Mouse (Mus musculus): ENCODE data around the gene Adamtsl3. TPM values are rescaled to one million over a fixed set of nuclear protein-coding genes. Genes with fewer than 3 reads are reported as not detected.

Gene Adamtsl3
- polyA plus RNA-seq (2015; fragmentation: Nextera tagmentation; extraction: Ambion mirVana), result 0.32 and 0.58 TPM in 2 replicates

- Histone ChIP-seq H3K4me2 (ENCODE audit: low read length) (peak within 1 kb of the TSS; percentile 91), H3K27me3 (replicated peaks; ENCODE audit: control insufficient read depth, insufficient read depth, low read length) (peaks cover 24% of the 10 kb centered on the region), H3K27ac (ENCODE audit: low read length) (no peak within 1 kb of the TSS), H3K4me1 (replicated peaks; ENCODE audit: control insufficient read depth, insufficient read depth, low read length) (peaks cover 16% of the 10 kb centered on the region), H3K4me3 (replicated peaks; ENCODE audit: low read length) (peak within 1 kb of the TSS; percentile 57), H3K9ac (replicated peaks; ENCODE audit: low read depth, low read length) (peak within 1 kb of the TSS; percentile 56), H3K36me3 (ENCODE audit: control insufficient read depth, insufficient read depth) (no peaks in the 10 kb centered on the region), H3K9me3 (ENCODE audit: control insufficient read depth, low read length) (no peaks in the 10 kb centered on the region)
- peak; percentile 67 for ATAC-seq
- under 1% methylated on average over 85 of the region's 95 CpGs for WGBS
These were observed at the start of gene Adamtsl3 for GRCm38 (mm10) chr7:82335211-82336121. Gene Adamtsl3 (plus strand): TSS chr7:82335694.

- no peaks in the 10 kb centered on the region for H3K4me1 ChIP-seq (replicated peaks; ENCODE audit: control insufficient read depth, insufficient read depth, low read length)
- no peak overlapping the region for H3K27ac ChIP-seq (ENCODE audit: low read length)
- H3K9ac ChIP-seq (replicated peaks; ENCODE audit: low read depth, low read length), result no peak overlapping the region
- 89% methylated on average over 2 of the region's 2 CpGs for WGBS
- H3K4me3 ChIP-seq (replicated peaks; ENCODE audit: low read length), result no peak overlapping the region
- no peaks in the 10 kb centered on the region for H3K36me3 ChIP-seq (ENCODE audit: control insufficient read depth, insufficient read depth)
- H3K9me3 ChIP-seq (ENCODE audit: control insufficient read depth, low read length), result peaks cover 2% of the 10 kb centered on the region; the same call in 1 of the 2 replicates
- no peak overlapping the region for H3K4me2 ChIP-seq (ENCODE audit: low read length)
- H3K27me3 ChIP-seq (replicated peaks; ENCODE audit: control insufficient read depth, insufficient read depth, low read length), result no peaks in the 10 kb centered on the region
- ATAC-seq, result no peak
These were observed 48.3 kb upstream of the Adamtsl3 start for GRCm38 (mm10) chr7:82287242-82287641.

GRCm38 (mm10) chr7:82293441-82293840 lies 42.1 kb upstream of the Adamtsl3 start:
- Histone ChIP-seq H3K4me1 (replicated peaks; ENCODE audit: control insufficient read depth, insufficient read depth, low read length) (peaks cover 5% of the 10 kb centered on the region; the same call in 1 of the 2 replicates), H3K4me2 (ENCODE audit: low read length) (no peak overlapping the region), H3K9me3 (ENCODE audit: control insufficient read depth, low read length) (no peaks in the 10 kb centered on the region), H3K27ac (ENCODE audit: low read length) (no peak overlapping the region), H3K36me3 (ENCODE audit: control insufficient read depth, insufficient read depth) (no peaks in the 10 kb centered on the region), H3K4me3 (replicated peaks; ENCODE audit: low read length) (no peak overlapping the region), H3K27me3 (replicated peaks; ENCODE audit: control insufficient read depth, insufficient read depth, low read length) (no peaks in the 10 kb centered on the region), H3K9ac (replicated peaks; ENCODE audit: low read depth, low read length) (no peak overlapping the region)
- ATAC-seq, result no peak
- WGBS, result 70% methylated on average over 7 of the region's 7 CpGs

GRCm38 (mm10) chr7:82294083-82294482 lies 41.4 kb upstream of the Adamtsl3 start:
- Histone ChIP-seq H3K36me3 (ENCODE audit: control insufficient read depth, insufficient read depth) (no peaks in the 10 kb centered on the region), H3K4me1 (replicated peaks; ENCODE audit: control insufficient read depth, insufficient read depth, low read length) (peaks cover 5% of the 10 kb centered on the region; the same call in 1 of the 2 replicates), H3K27ac (ENCODE audit: low read length) (no peak overlapping the region), H3K9me3 (ENCODE audit: control insufficient read depth, low read length) (no peaks in the 10 kb centered on the region), H3K4me2 (ENCODE audit: low read length) (no peak overlapping the region), H3K4me3 (replicated peaks; ENCODE audit: low read length) (no peak overlapping the region), H3K27me3 (replicated peaks; ENCODE audit: control insufficient read depth, insufficient read depth, low read length) (no peaks in the 10 kb centered on the region), H3K9ac (replicated peaks; ENCODE audit: low read depth, low read length) (no peak overlapping the region)
- peak; percentile 38; the same call in 1 of the 2 replicates for ATAC-seq
- WGBS, result 44% methylated on average over 10 of the region's 10 CpGs

GRCm38 (mm10) chr7:82294611-82295010 lies 40.9 kb upstream of the Adamtsl3 start:
- no peak overlapping the region for H3K9ac ChIP-seq (replicated peaks; ENCODE audit: low read depth, low read length)
- no peaks in the 10 kb centered on the region for H3K36me3 ChIP-seq (ENCODE audit: control insufficient read depth, insufficient read depth)
- H3K27ac ChIP-seq (ENCODE audit: low read length), result no peak overlapping the region
- 57% methylated on average over 2 of the region's 2 CpGs for WGBS
- peaks cover 5% of the 10 kb centered on the region; the same call in 1 of the 2 replicates for H3K4me1 ChIP-seq (replicated peaks; ENCODE audit: control insufficient read depth, insufficient read depth, low read length)
- H3K9me3 ChIP-seq (ENCODE audit: control insufficient read depth, low read length), result no peaks in the 10 kb centered on the region
- H3K4me2 ChIP-seq (ENCODE audit: low read length), result no peak overlapping the region
- 0 out of 2 replicates have a peak, but pooled peaks have one; percentile 28 for ATAC-seq
- no peak overlapping the region for H3K4me3 ChIP-seq (replicated peaks; ENCODE audit: low read length)
- no peaks in the 10 kb centered on the region for H3K27me3 ChIP-seq (replicated peaks; ENCODE audit: control insufficient read depth, insufficient read depth, low read length)

- Histone ChIP-seq H3K36me3 (ENCODE audit: control insufficient read depth, insufficient read depth) (no peaks in the 10 kb centered on the region), H3K4me1 (replicated peaks; ENCODE audit: control insufficient read depth, insufficient read depth, low read length) (no peaks in the 10 kb centered on the region), H3K27me3 (replicated peaks; ENCODE audit: control insufficient read depth, insufficient read depth, low read length) (no peaks in the 10 kb centered on the region), H3K9me3 (ENCODE audit: control insufficient read depth, low read length) (no peaks in the 10 kb centered on the region), H3K4me3 (replicated peaks; ENCODE audit: low read length) (no peak overlapping the region), H3K27ac (ENCODE audit: low read length) (no peak overlapping the region), H3K9ac (replicated peaks; ENCODE audit: low read depth, low read length) (no peak overlapping the region), H3K4me2 (ENCODE audit: low read length) (no peak overlapping the region)
- WGBS, result 21% methylated on average over 4 of the region's 4 CpGs
- peak; percentile 66 for ATAC-seq
These were observed 27.1 kb upstream of the Adamtsl3 start for GRCm38 (mm10) chr7:82308398-82308797.

GRCm38 (mm10) chr7:82318515-82318914 lies 17.0 kb upstream of the Adamtsl3 start:
- Histone ChIP-seq H3K4me1 (replicated peaks; ENCODE audit: control insufficient read depth, insufficient read depth, low read length) (no peaks in the 10 kb centered on the region), H3K27ac (ENCODE audit: low read length) (no peak overlapping the region), H3K27me3 (replicated peaks; ENCODE audit: control insufficient read depth, insufficient read depth, low read length) (no peaks in the 10 kb centered on the region; the same call in 1 of the 2 replicates), H3K4me2 (ENCODE audit: low read length) (no peak overlapping the region), H3K9ac (replicated peaks; ENCODE audit: low read depth, low read length) (no peak overlapping the region), H3K4me3 (replicated peaks; ENCODE audit: low read length) (no peak overlapping the region), H3K9me3 (ENCODE audit: control insufficient read depth, low read length) (no peaks in the 10 kb centered on the region), H3K36me3 (ENCODE audit: control insufficient read depth, insufficient read depth) (no peaks in the 10 kb centered on the region)
- WGBS, result 87% methylated on average over 12 of the region's 12 CpGs
- ATAC-seq, result no peak

GRCm38 (mm10) chr7:82326616-82327015 lies 8.9 kb upstream of the Adamtsl3 start:
- Histone ChIP-seq H3K4me2 (ENCODE audit: low read length) (no peak overlapping the region), H3K4me3 (replicated peaks; ENCODE audit: low read length) (no peak overlapping the region)
- 59% methylated on average over 1 of the region's 1 CpGs for WGBS

GRCm38 (mm10) chr7:82327201-82327600 lies 8.3 kb upstream of the Adamtsl3 start:
- Histone ChIP-seq H3K27me3 (replicated peaks; ENCODE audit: control insufficient read depth, insufficient read depth, low read length) (no peaks in the 10 kb centered on the region; the same call in 1 of the 2 replicates), H3K27ac (ENCODE audit: low read length) (no peak overlapping the region), H3K36me3 (ENCODE audit: control insufficient read depth, insufficient read depth) (no peaks in the 10 kb centered on the region), H3K4me3 (replicated peaks; ENCODE audit: low read length) (no peak overlapping the region), H3K9me3 (ENCODE audit: control insufficient read depth, low read length) (no peaks in the 10 kb centered on the region), H3K9ac (replicated peaks; ENCODE audit: low read depth, low read length) (no peak overlapping the region), H3K4me2 (ENCODE audit: low read length) (no peak overlapping the region), H3K4me1 (replicated peaks; ENCODE audit: control insufficient read depth, insufficient read depth, low read length) (no peaks in the 10 kb centered on the region)
- 48% methylated on average over 4 of the region's 4 CpGs for WGBS
- ATAC-seq, result no peak

More at GRCm38 (mm10) chr7:82326616-82327015, 8.9 kb upstream of the Adamtsl3 start:
- no peak overlapping the region for H3K9ac ChIP-seq (replicated peaks; ENCODE audit: low read depth, low read length)
- H3K9me3 ChIP-seq (ENCODE audit: control insufficient read depth, low read length), result no peaks in the 10 kb centered on the region
- no peak for ATAC-seq
- no peak overlapping the region for H3K27ac ChIP-seq (ENCODE audit: low read length)
- H3K36me3 ChIP-seq (ENCODE audit: control insufficient read depth, insufficient read depth), result no peaks in the 10 kb centered on the region
- H3K27me3 ChIP-seq (replicated peaks; ENCODE audit: control insufficient read depth, insufficient read depth, low read length), result no peaks in the 10 kb centered on the region; the same call in 1 of the 2 replicates
- no peaks in the 10 kb centered on the region for H3K4me1 ChIP-seq (replicated peaks; ENCODE audit: control insufficient read depth, insufficient read depth, low read length)

Measured in forebrain, embryonic 16.5 days (tissue).